35 mouse cellular contexts compared by ENCODE assay signal in the genomic region with DNA sequence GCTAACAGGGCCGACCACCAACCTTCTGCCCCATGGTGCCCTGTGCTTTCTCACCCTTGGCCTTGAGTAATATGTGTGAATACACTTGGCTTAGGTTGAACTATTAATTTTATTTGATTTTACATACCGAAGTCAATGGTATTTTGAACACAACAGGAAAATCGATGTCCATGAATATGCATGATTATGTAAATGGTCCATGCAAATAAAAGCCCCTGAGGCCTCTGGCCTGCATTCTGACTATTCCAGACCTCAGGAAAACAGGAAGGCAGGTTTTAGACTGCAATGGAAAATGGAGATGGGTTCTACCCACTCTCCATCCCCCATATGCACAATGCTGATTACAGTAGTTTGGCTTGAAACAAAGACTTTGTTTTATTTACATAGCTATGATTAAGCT. TPM values are rescaled to one million over a fixed set of nuclear protein-coding genes. Genes with fewer than 3 reads are reported as not detected.
"Had no signal": no experiment of that assay in that cellular context is flagged by ENCODE, and none has a peak within 500 bp of the region (broad histone marks: within the 10 kb centered on the region; RNA-seq: fewer than 3 reads in every experiment).

No protein-coding gene starts in this region.

- H3K9ac ChIP-seq: heart, embryonic 12.5 days; heart, embryonic 13.5 days; heart, embryonic 15.5 days; hindbrain, embryonic 12.5 days; hindbrain, embryonic 13.5 days; hindbrain, embryonic 14.5 days; hindbrain, embryonic 15.5 days; intestine, embryonic 15.5 days; kidney, embryonic 15.5 days had no signal

- DNase-seq: heart, postnatal 10 days; heart, postnatal 14 days; heart, postnatal 36 days; heart, postnatal 4 days; kidney, adult 11 months; kidney, adult 18-20 months; kidney, adult 2 months; kidney, adult 8-10 months; kidney, adult 9 months; kidney, postnatal 10 days; kidney, postnatal 14 days; kidney, postnatal 25 days; kidney, postnatal 36 days; kidney, postnatal 4 days; layer of hippocampus, adult 9-11 months; layer of hippocampus, postnatal 36 days had no signal

- H3K27ac ChIP-seq: heart, embryonic 13.5 days; heart, embryonic 15.5 days; hindbrain, embryonic 10.5 days; hindbrain, embryonic 12.5 days; hindbrain, embryonic 13.5 days; hindbrain, embryonic 14.5 days; hindbrain, embryonic 15.5 days; hindbrain, postnatal 0 days; intestine, embryonic 15.5 days; kidney, embryonic 15.5 days; kidney, postnatal 0 days; layer of hippocampus, adult 2 months had no signal

- H3K36me3 ChIP-seq: heart, embryonic 12.5 days; heart, embryonic 13.5 days; heart, embryonic 15.5 days; hindbrain, embryonic 10.5 days; hindbrain, embryonic 12.5 days; hindbrain, embryonic 13.5 days; hindbrain, embryonic 15.5 days; intestine, embryonic 15.5 days; kidney, embryonic 15.5 days had no signal

- H3K4me2 ChIP-seq: heart, embryonic 11.5 days; heart, embryonic 12.5 days; heart, embryonic 13.5 days; heart, embryonic 15.5 days; hindbrain, embryonic 12.5 days; hindbrain, embryonic 13.5 days; hindbrain, embryonic 14.5 days; hindbrain, embryonic 15.5 days; intestine, embryonic 15.5 days; kidney, embryonic 15.5 days had no signal

- H3K27me3 ChIP-seq: heart, embryonic 12.5 days; heart, embryonic 13.5 days; hindbrain, embryonic 12.5 days; hindbrain, embryonic 15.5 days; intestine, embryonic 15.5 days; kidney, embryonic 15.5 days had no signal

- H3K4me1 ChIP-seq: heart, embryonic 12.5 days; heart, embryonic 13.5 days; heart, embryonic 15.5 days; hindbrain, embryonic 10.5 days; hindbrain, embryonic 15.5 days; intestine, embryonic 15.5 days had no signal

- H3K4me3 ChIP-seq: heart, embryonic 12.5 days; heart, embryonic 13.5 days; heart, embryonic 15.5 days; hindbrain, embryonic 10.5 days; hindbrain, embryonic 12.5 days; hindbrain, embryonic 13.5 days; hindbrain, embryonic 15.5 days; intestine, embryonic 15.5 days; kidney, embryonic 15.5 days; layer of hippocampus, adult 2 months had no signal

- H3K9me3 ChIP-seq: heart, embryonic 12.5 days; heart, embryonic 13.5 days; heart, embryonic 15.5 days; hindbrain, embryonic 10.5 days; hindbrain, embryonic 12.5 days; hindbrain, embryonic 13.5 days; hindbrain, embryonic 15.5 days; intestine, embryonic 15.5 days; kidney, embryonic 15.5 days had no signal

- ATAC-seq: hindbrain, embryonic 16.5 days; hindbrain, postnatal 0 days; inflammation-experienced regulatory T-cells, adult 6 months; intestine, embryonic 15.5 days; intestine, embryonic 16.5 days; intestine, postnatal 0 days had no signal

RNA-seq across cellular contexts. Expression of gene Cdh4, which starts 13.3 kb away (rescaled TPM):
- total RNA-seq: hematopoietic stem cell, adult 5-6 weeks had no signal
- polyA plus RNA-seq: inflammation-experienced regulatory T-cells, adult 6 months had no signal
